Mouse (Mus musculus) heart, postnatal 0 days (tissue): Measurements from ENCODE around the gene Mturn. TPM values are rescaled to one million over a fixed set of nuclear protein-coding genes. Genes with fewer than 3 reads are reported as not detected.

Experiments used
- ATAC-seq: fragments of 200-750 bp; cut with Nextera tagmentation; 2 replicates; pipeline ENCODE4 v1.8.0; 2017; ENCODE audit warnings: low read depth, moderate number of reproducible peaks, moderate library complexity; ENCODE audit not compliant: insufficient read depth
- DNase-seq: peaks from one replicate; pipeline ENCODE4 v3.0.0-alpha.2; 2016; ENCODE audit warnings: low spot score
- H3K27ac ChIP-seq: fragments of 300-500 bp; sonication (generic); 2 replicates; pipeline ENCODE4 v1.5.1; 2014; ENCODE audit warnings: low read depth, mild to moderate bottlenecking
- H3K27me3 ChIP-seq: fragments of 300-500 bp; sonication (generic); 2 replicates; pipeline ENCODE4 v1.6.1; 2014; ENCODE audit warnings: low read length, mixed read lengths; ENCODE audit not compliant: control insufficient read depth, insufficient read depth
- H3K36me3 ChIP-seq: fragments of 300-500 bp; sonication (generic); replicated peaks from 2 replicates; pipeline ENCODE4 v1.6.1; 2014; ENCODE audit warnings: low read length, mixed read lengths; ENCODE audit not compliant: control insufficient read depth, insufficient read depth
- H3K4me1 ChIP-seq: fragments of 300-500 bp; sonication (generic); 2 replicates; pipeline ENCODE4 v1.6.1; 2014; ENCODE audit warnings: antibody characterized with exemption; ENCODE audit not compliant: control insufficient read depth, insufficient read depth
- H3K4me2 ChIP-seq: fragments of 300-500 bp; sonication (generic); 2 replicates; pipeline ENCODE4 v1.6.1; 2014; ENCODE audit warnings: low read depth, mild to moderate bottlenecking, low read length, moderate library complexity
- H3K4me3 ChIP-seq: fragments of 300-500 bp; sonication (generic); 2 replicates; pipeline ENCODE4 v1.5.1; 2014; ENCODE audit warnings: low read depth, low read length
- H3K9ac ChIP-seq: fragments of 300-500 bp; sonication (generic); replicated peaks from 2 replicates; pipeline ENCODE4 v1.6.1; 2014; ENCODE audit warnings: low read depth, low read length, mixed read lengths
- H3K9me3 ChIP-seq: fragments of 300-500 bp; sonication (generic); replicated peaks from 2 replicates; pipeline ENCODE4 v1.6.1; 2016; ENCODE audit warnings: low read length; ENCODE audit not compliant: control insufficient read depth
- CTCF ChIP-seq: IDR thresholded peaks from 2 replicates; pipeline ENCODE4 v1.5.1; 2016; ENCODE audit warnings: antibody characterized with exemption, control low read depth, low read depth
- EP300 ChIP-seq: IDR thresholded peaks from 2 replicates; pipeline ENCODE4 v1.6.1; 2016; ENCODE audit warnings: antibody characterized with exemption, low read depth
- WGBS: fragments of 180-500 bp; shearing (Covaris S2); extraction: QIAGEN DNeasy Blood & Tissue Kit; methylation state at CpG from one replicate; pipeline ENCODE4 v1.1.7; 2014; 5-methylcytosine and 5-hydroxymethylcytosine counted together
- polyA plus RNA-seq: library from polyadenylated mRNA; unstranded; fragments of >200 nt; fragmentation: Nextera tagmentation; extraction: Ambion mirVana; gene quantifications from 2 replicates; pipeline ENCODE4 v1.2.1, GENCODE M21; 2015
- total RNA-seq: library from RNA; depleted of rRNA; stranded (reverse); fragments of >200 nt; gene quantifications from 2 replicates; pipeline ENCODE4 v1.2.3, GENCODE M21; 2014; ENCODE audit warnings: low replicate concordance

Gene Mturn
- total and polyA plus RNA-seq, 2 experiments from 2014 or later = 3.2 to 5.6 TPM

DNA sequence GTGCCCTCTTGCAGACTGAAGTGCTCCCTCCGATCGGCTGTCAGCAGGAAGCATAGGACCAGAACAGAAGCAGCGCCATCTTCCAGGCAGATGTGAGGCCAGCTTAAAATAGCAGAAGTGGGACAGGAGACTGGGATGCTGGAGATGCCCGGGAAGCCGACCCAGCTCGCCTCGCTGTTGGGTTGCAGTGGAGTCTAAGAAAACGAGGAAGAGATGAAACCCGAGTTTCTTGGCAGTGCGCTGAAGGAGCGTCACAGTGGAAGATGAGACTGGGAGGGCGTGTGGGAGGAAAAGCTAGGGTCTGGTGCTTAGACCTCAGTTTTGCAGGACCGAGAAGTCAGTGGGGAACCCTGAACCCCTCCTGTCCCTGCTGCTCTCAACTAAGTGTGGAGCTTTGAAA is 9.4 kb downstream of the Mturn start:
- Histone ChIP-seq H3K36me3 (no peaks in the 10 kb centered on the region), H3K4me1 (peaks cover 3% of the 10 kb centered on the region; the same call in 1 of the 2 replicates), H3K4me2 (no peak overlapping the region), H3K4me3 (no peak overlapping the region), H3K27me3 (no peaks in the 10 kb centered on the region), H3K9ac (no peak overlapping the region), H3K27ac (no peak overlapping the region), H3K9me3 (no peaks in the 10 kb centered on the region)
- no peak for DNase-seq
- ATAC-seq = no peak
- WGBS = 51% methylated on average over 13 of the region's 13 CpGs
- TF ChIP-seq CTCF (no peak), EP300 (no peak)

- DNase-seq (no peak), ATAC-seq (no peak)
- H3K4me2 ChIP-seq = no peak overlapping the region
- no peaks in the 10 kb centered on the region for H3K27me3 ChIP-seq
- H3K9ac ChIP-seq = no peak overlapping the region
- no peaks in the 10 kb centered on the region for H3K9me3 ChIP-seq
- no peak for TF ChIP-seq CTCF
- TF ChIP-seq EP300 = no peak
- no peak overlapping the region for H3K27ac ChIP-seq
- H3K4me3 ChIP-seq = no peak overlapping the region
- 49% methylated on average over 14 of the region's 14 CpGs for WGBS
- no peaks in the 10 kb centered on the region for H3K4me1 ChIP-seq
- H3K36me3 ChIP-seq = no peaks in the 10 kb centered on the region
These were observed 10.1 kb downstream of the Mturn start for GRCm38 (mm10) chr6:54691368-54692116.

DNA sequence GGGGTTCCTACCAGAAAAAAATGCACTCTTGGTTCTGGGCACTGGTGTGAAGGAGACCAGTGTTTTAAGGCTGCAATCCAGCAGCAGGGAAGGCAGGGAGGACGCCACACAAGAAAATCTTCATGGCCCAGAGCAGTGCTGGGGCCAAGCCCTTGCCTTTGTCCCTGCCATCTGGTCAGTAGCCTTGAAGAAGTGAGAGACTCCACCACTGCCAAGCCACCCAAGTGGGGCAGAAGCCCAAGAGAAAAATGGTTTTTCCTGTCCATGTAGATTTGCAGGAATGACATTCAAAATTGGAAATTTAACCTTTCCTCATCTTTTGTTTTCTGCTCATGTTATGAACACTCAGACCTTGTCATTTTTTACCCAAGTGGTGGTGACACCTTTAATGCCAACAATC is 10.8 kb downstream of the Mturn start:
- no peak for DNase-seq
- Histone ChIP-seq H3K4me2 (no peak overlapping the region), H3K9ac (no peak overlapping the region), H3K9me3 (no peaks in the 10 kb centered on the region), H3K27me3 (no peaks in the 10 kb centered on the region), H3K4me1 (no peaks in the 10 kb centered on the region), H3K27ac (no peak overlapping the region), H3K4me3 (no peak overlapping the region), H3K36me3 (no peaks in the 10 kb centered on the region)
- TF ChIP-seq CTCF (no peak), EP300 (no peak)
- 90% methylated on average over 1 of the region's 1 CpGs for WGBS
- no peak for ATAC-seq

GRCm38 (mm10) chr6:54693286-54693685 is 11.9 kb downstream of the Mturn start:
- Histone ChIP-seq H3K4me2 (no peak overlapping the region), H3K36me3 (no peaks in the 10 kb centered on the region), H3K4me3 (no peak overlapping the region), H3K9ac (no peak overlapping the region), H3K4me1 (no peaks in the 10 kb centered on the region), H3K9me3 (no peaks in the 10 kb centered on the region), H3K27me3 (no peaks in the 10 kb centered on the region), H3K27ac (no peak overlapping the region)
- DNase-seq (no peak), ATAC-seq (no peak)
- TF ChIP-seq CTCF (no peak), EP300 (no peak)
- 92% methylated on average over 6 of the region's 6 CpGs for WGBS

- TF ChIP-seq CTCF (no peak), EP300 (no peak)
- H3K4me2 ChIP-seq = peak overlapping the region; percentile 88
- ATAC-seq = peak; percentile 17; the same call in 1 of the 2 replicates
- peaks cover 6% of the 10 kb centered on the region; the same call in 1 of the 2 replicates for H3K4me1 ChIP-seq
- no peaks in the 10 kb centered on the region for H3K9me3 ChIP-seq
- peaks cover under 1% of the 10 kb centered on the region; the same call in 1 of the 2 replicates for H3K27me3 ChIP-seq
- peak overlapping the region; percentile 35 for H3K9ac ChIP-seq
- no peak for DNase-seq
- H3K36me3 ChIP-seq = no peaks in the 10 kb centered on the region
- H3K27ac ChIP-seq = no peak overlapping the region
- WGBS = 6% methylated on average over 24 of the region's 24 CpGs
- peak overlapping the region; percentile 46 for H3K4me3 ChIP-seq
These were observed 17.5 kb downstream of the Mturn start for GRCm38 (mm10) chr6:54698691-54699476.
